Mouse (Mus musculus): ENCODE results near the gene Olfr437. TPM values are rescaled to one million over a fixed set of nuclear protein-coding genes. Genes with fewer than 3 reads are reported as not detected.

Olfr437 gene
- total and polyA plus RNA-seq, 3 experiments, result not detected

GRCm38 (mm10) chr6:43178584-43179501, 15.8 kb downstream of the Olfr437 start (continued):
- TF ChIP-seq CHD1 (IDR thresholded peaks at IDR 0.05; ENCODE audit: low read depth, low read length), result no peak

GRCm38 (mm10) chr6:43190986-43191385, 27.9 kb downstream of the Olfr437 start:
- H3K9ac ChIP-seq (ENCODE audit: control insufficient read depth, low read depth, low read length, poor library complexity, severe bottlenecking), result no peak overlapping the region
- no peak overlapping the region for H3K4me3 ChIP-seq (ENCODE audit: control insufficient read depth in 1 of 2, insufficient read depth in 1 of 2, low read depth in 2 of 2, low read length in 2 of 2)
- H3K27ac ChIP-seq (ENCODE audit: control insufficient read depth, low read depth, low read length), result no peak overlapping the region
- H3K9me3 ChIP-seq (replicated peaks; ENCODE audit: insufficient read depth, low read length), result no peaks in the 10 kb centered on the region
- no peaks in the 10 kb centered on the region for H3K27me3 ChIP-seq (ENCODE audit: control insufficient read depth in 1 of 2, insufficient read depth in 2 of 2, low read length in 2 of 2)
- DNase-seq (ENCODE audit: low read depth, low spot score), result no peak
- TF ChIP-seq POLR2A (IDR thresholded peaks at IDR 0.05; ENCODE audit: control insufficient read depth in 1 of 2, insufficient read depth in 1 of 2, low read depth in 1 of 2, low read length in 2 of 2, poor library complexity in 1 of 2) (no peak), EP300 (IDR thresholded peaks at IDR 0.05; ENCODE audit: low read depth in 1 of 2, low read length in 2 of 2) (no peak), RCOR1 (IDR thresholded peaks at IDR 0.05; ENCODE audit: low read depth, low read length) (no peak), POLR2AphosphoS2 (IDR thresholded peaks at IDR 0.05; ENCODE audit: low read length) (no peak), MAX (IDR thresholded peaks at IDR 0.05; ENCODE audit: low read length) (no peak), MYB (IDR thresholded peaks at IDR 0.05; ENCODE audit: low read depth, low read length) (no peak), BHLHE40 (IDR thresholded peaks at IDR 0.05; ENCODE audit: borderline replicate concordance, low read depth, low read length) (no peak), CTCF (IDR thresholded peaks at IDR 0.05 in 2 of 3, conservative IDR thresholded peaks at IDR 0.05 in 1 of 3; ENCODE audit: control insufficient read depth in 1 of 3, insufficient read depth in 1 of 3, low read depth in 2 of 3, low read length in 3 of 3, poor library complexity in 1 of 3, severe bottlenecking in 1 of 3) (no peak), MEF2A (IDR thresholded peaks at IDR 0.05; ENCODE audit: extremely low read depth, insufficient replicate concordance, low read depth, low read length, poor library complexity, severe bottlenecking) (no peak), CHD1 (IDR thresholded peaks at IDR 0.05; ENCODE audit: low read depth, low read length) (no peak), RAD21 (IDR thresholded peaks at IDR 0.05; ENCODE audit: low read depth, low read length) (no peak), ETS1 (IDR thresholded peaks at IDR 0.05; ENCODE audit: low read depth, low read length) (no peak), TCF12 (IDR thresholded peaks at IDR 0.05; ENCODE audit: low read depth, low read length) (no peak), ZKSCAN1 (IDR thresholded peaks at IDR 0.05; ENCODE audit: low read depth, low read length) (no peak), MAZ (IDR thresholded peaks at IDR 0.05; ENCODE audit: low read depth, low read length) (no peak), POLR2AphosphoS5 (IDR thresholded peaks at IDR 0.05; ENCODE audit: borderline replicate concordance, low read depth, low read length) (no peak), E2F4 (IDR thresholded peaks at IDR 0.05; ENCODE audit: borderline replicate concordance, low read depth, low read length) (no peak)
- no peaks in the 10 kb centered on the region for H3K4me1 ChIP-seq (ENCODE audit: control insufficient read depth in 1 of 2, insufficient read depth in 2 of 2, low read length in 2 of 2)
- H3K36me3 ChIP-seq (ENCODE audit: control insufficient read depth in 1 of 2, insufficient read depth in 2 of 2, low read length in 2 of 2), result no peaks in the 10 kb centered on the region
- H3K79me2 ChIP-seq (ENCODE audit: control insufficient read depth, insufficient read depth, low read length, poor library complexity), result no peaks in the 10 kb centered on the region

- Histone ChIP-seq H3K27me3 (ENCODE audit: control insufficient read depth in 1 of 2, insufficient read depth in 2 of 2, low read length in 2 of 2) (no peaks in the 10 kb centered on the region), H3K36me3 (ENCODE audit: control insufficient read depth in 1 of 2, insufficient read depth in 2 of 2, low read length in 2 of 2) (no peaks in the 10 kb centered on the region), H3K4me1 (ENCODE audit: control insufficient read depth in 1 of 2, insufficient read depth in 2 of 2, low read length in 2 of 2) (no peaks in the 10 kb centered on the region), H3K9me3 (replicated peaks; ENCODE audit: insufficient read depth, low read length) (no peaks in the 10 kb centered on the region), H3K9ac (ENCODE audit: control insufficient read depth, low read depth, low read length, poor library complexity, severe bottlenecking) (no peak within 1 kb of the TSS), H3K79me2 (ENCODE audit: control insufficient read depth, insufficient read depth, low read length, poor library complexity) (no peaks in the 10 kb centered on the region), H3K4me3 (ENCODE audit: control insufficient read depth in 1 of 2, insufficient read depth in 1 of 2, low read depth in 2 of 2, low read length in 2 of 2) (no peak within 1 kb of the TSS), H3K27ac (ENCODE audit: control insufficient read depth, low read depth, low read length) (no peak within 1 kb of the TSS)
- TF ChIP-seq TCF12 (IDR thresholded peaks at IDR 0.05; ENCODE audit: low read depth, low read length) (no peak), TBP (IDR thresholded peaks at IDR 0.05; ENCODE audit: low read depth, low read length) (no peak), KAT2A (conservative IDR thresholded peaks at IDR 0.05; ENCODE audit: low read depth, low read length) (no peak)
- no peak for DNase-seq (ENCODE audit: low read depth, low spot score)
These were observed 33.7 kb downstream of the Olfr437 start, which contains the start of gene Olfr435 for GRCm38 (mm10) chr6:43196781-43197180. Gene Olfr435, plus strand, starts transcription at chr6:43197146.

All from MEL (cell line).